Mouse (Mus musculus) lung, postnatal 14 days (tissue): Measurements from ENCODE around the gene Rcn2.
A peak's percentile ranks its signal among the peaks of the same experiment; 100 is the strongest.

Source experiments
- DNase-seq: peaks from one replicate; pipeline ENCODE4 v3.0.0; 2021

Rcn2 gene

GRCm38 (mm10) chr9:56097584-56098298 lies 56.1 kb downstream of the Rcn2 start:
- DNase-seq: no peak

- no peak for DNase-seq
Measured at GRCm38 (mm10) chr9:56100041-56100522, 58.4 kb downstream of the Rcn2 start.

GRCm38 (mm10) chr9:56101022-56101421 lies 59.4 kb downstream of the Rcn2 start:
- no peak for DNase-seq

- no peak for DNase-seq
Measured at GRCm38 (mm10) chr9:56104921-56105320, 63.3 kb downstream of the Rcn2 start.

- DNase-seq: no peak
Measured at GRCm38 (mm10) chr9:56106274-56107072, 64.8 kb downstream of the Rcn2 start.

GRCm38 (mm10) chr9:56107527-56107926 lies 65.9 kb downstream of the Rcn2 start:
- DNase-seq: no peak

- DNase-seq: peak; percentile 18
Measured at GRCm38 (mm10) chr9:56108174-56108573, 66.5 kb downstream of the Rcn2 start.
